ENCODE assay signal across 28 mouse cellular contexts in genomic region chr1:179832710-179833240, GRCm38 (mm10). TPM values are rescaled to one million over a fixed set of nuclear protein-coding genes. Genes with fewer than 3 reads are reported as not detected.
DNase-seq lines count a peak whose midpoint lies in the region; ATAC-seq and TF ChIP-seq lines count a peak whose summit lies in the region.
"Had no signal": no experiment of that assay in that cellular context is flagged by ENCODE, and none has a peak within 500 bp of the region (broad histone marks: within the 10 kb centered on the region; RNA-seq: fewer than 3 reads in every experiment).

No protein-coding gene starts in this region.

- H3K4me3 ChIP-seq in liver, adult 2 months (ENCODE audit: insufficient read depth, low read depth, low read length): no peak overlapping the region
- H3K4me3 ChIP-seq in liver, embryonic 11.5 days (ENCODE audit: low read depth, low read length): no peak overlapping the region
- no peak overlapping the region for H3K4me3 ChIP-seq in forebrain, embryonic 15.5 days
- H3K4me3 ChIP-seq: embryonic facial prominence, embryonic 10.5 days; embryonic facial prominence, embryonic 12.5 days; forebrain, embryonic 13.5 days had no signal

- H3K4me1 ChIP-seq in liver, adult 2 months (ENCODE audit: control insufficient read depth, insufficient read depth, low read length): peaks cover 10% of the 10 kb centered on the region
- peaks cover 6% of the 10 kb centered on the region; the same call in 1 of the 2 replicates for H3K4me1 ChIP-seq in liver, embryonic 11.5 days (replicated peaks; ENCODE audit: control insufficient read depth, insufficient read depth, low read length)
- H3K4me1 ChIP-seq in forebrain, embryonic 15.5 days: no peaks in the 10 kb centered on the region
- H3K4me1 ChIP-seq: embryonic facial prominence, embryonic 10.5 days; embryonic facial prominence, embryonic 12.5 days; forebrain, embryonic 13.5 days had no signal

- no peak overlapping the region for H3K27ac ChIP-seq in liver, adult 2 months (replicated peaks; ENCODE audit: insufficient read depth, low read depth, low read length)
- H3K27ac ChIP-seq in liver, embryonic 11.5 days (ENCODE audit: low read depth, low read length): no peak overlapping the region
- no peak overlapping the region for H3K27ac ChIP-seq in forebrain, embryonic 15.5 days (replicated peaks)
- H3K27ac ChIP-seq: embryonic facial prominence, embryonic 10.5 days; embryonic facial prominence, embryonic 12.5 days; forebrain, embryonic 13.5 days had no signal

- WGBS in liver, adult 2 months: 58% methylated on average over 7 of the region's 7 CpGs
- WGBS in liver, embryonic 11.5 days: 41% methylated on average over 7 of the region's 7 CpGs
- 83% methylated on average over 7 of the region's 7 CpGs for WGBS in forebrain, embryonic 15.5 days

- TF ChIP-seq CTCF in liver, adult 2 months (IDR thresholded peaks at IDR 0.05; ENCODE audit: low read depth, low read length): no peak

- no peak for ATAC-seq in liver, embryonic 11.5 days (replicated peaks; ENCODE audit: low FRiP score)
- peak; percentile 64 for ATAC-seq in common myeloid progenitor, adult 5-6 weeks (replicated peaks; ENCODE audit: low read depth, poor library complexity, severe bottlenecking)
- peak; percentile 45 for ATAC-seq in megakaryocyte, adult 5-6 weeks (ENCODE audit: poor library complexity, severe bottlenecking)
- ATAC-seq in megakaryocyte progenitor cell, adult 5-6 weeks (replicated peaks; ENCODE audit: poor library complexity): peak; percentile 32; the same call in 1 of the 2 replicates
- no peak for ATAC-seq in forebrain, embryonic 15.5 days (replicated peaks)
- ATAC-seq: CD4-positive, CD25-positive, alpha-beta regulatory T cell, adult 4 months; forebrain, embryonic 13.5 days; forebrain, embryonic 16.5 days had no signal

- no peak overlapping the region for H3K4me2 ChIP-seq in liver, embryonic 11.5 days
- H3K4me2 ChIP-seq in forebrain, embryonic 15.5 days (replicated peaks): no peak overlapping the region
- H3K4me2 ChIP-seq: embryonic facial prominence, embryonic 12.5 days; forebrain, embryonic 13.5 days had no signal

- peak; percentile 28 for DNase-seq in liver, adult 2 months (ENCODE audit: extremely low read depth, low read depth, low spot score)
- DNase-seq in liver, embryonic 11.5 days (ENCODE audit: low spot score): no peak
- DNase-seq in spleen, postnatal 14 days (ENCODE audit: low spot score in 2 of 2): no peak
- DNase-seq in right cerebral cortex, postnatal 14 days: no peak
- DNase-seq: adrenal gland, adult 2 months; adrenal gland, postnatal 10 days; adrenal gland, postnatal 25 days; B cell, adult 2 months; cerebellum, adult 11 months; cerebellum, adult 18-20 months; cerebellum, adult 8-10 months; cerebellum, adult 9-11 months; cerebellum, postnatal 14 days; cerebellum, postnatal 36 days had no signal

- H3K79me2 ChIP-seq in liver, adult 2 months (ENCODE audit: control insufficient read depth, insufficient read depth, low read length): no peaks in the 10 kb centered on the region

- no peak for TF ChIP-seq POLR2A in liver, adult 2 months (IDR thresholded peaks at IDR 0.05; ENCODE audit: extremely low read depth, insufficient read depth, low read length)

- no peaks in the 10 kb centered on the region for H3K36me3 ChIP-seq in liver, adult 2 months (ENCODE audit: control insufficient read depth, insufficient read depth, low read length)
- H3K36me3 ChIP-seq in liver, embryonic 11.5 days (ENCODE audit: control insufficient read depth, insufficient read depth, low read length): no peaks in the 10 kb centered on the region
- no peaks in the 10 kb centered on the region for H3K36me3 ChIP-seq in forebrain, embryonic 15.5 days
- H3K36me3 ChIP-seq: embryonic facial prominence, embryonic 10.5 days; embryonic facial prominence, embryonic 12.5 days; G1E had no signal

- no peaks in the 10 kb centered on the region for H3K9me3 ChIP-seq in liver, embryonic 11.5 days (ENCODE audit: control insufficient read depth, low read length)
- H3K9me3 ChIP-seq in forebrain, embryonic 15.5 days: no peaks in the 10 kb centered on the region
- H3K9me3 ChIP-seq: forebrain, embryonic 13.5 days had no signal

- no peaks in the 10 kb centered on the region for H3K27me3 ChIP-seq in liver, adult 2 months (ENCODE audit: control insufficient read depth, insufficient read depth, low read length)
- H3K27me3 ChIP-seq in liver, embryonic 11.5 days (replicated peaks; ENCODE audit: control insufficient read depth, insufficient read depth, low read length): no peaks in the 10 kb centered on the region
- no peaks in the 10 kb centered on the region for H3K27me3 ChIP-seq in forebrain, embryonic 15.5 days
- H3K27me3 ChIP-seq: CH12.LX; embryonic facial prominence, embryonic 12.5 days; forebrain, embryonic 13.5 days had no signal

- H3K9ac ChIP-seq in liver, adult 2 months (ENCODE audit: low read depth, low read length): no peak overlapping the region
- no peak overlapping the region for H3K9ac ChIP-seq in liver, embryonic 11.5 days (ENCODE audit: low read depth, low read length)
- no peak overlapping the region for H3K9ac ChIP-seq in forebrain, embryonic 15.5 days (replicated peaks)
- H3K9ac ChIP-seq: embryonic facial prominence, embryonic 12.5 days; forebrain, embryonic 13.5 days had no signal

RNA-seq across cellular contexts. Expression of gene Ahctf1, which starts 29.3 kb away (rescaled TPM):
- 34.3 and 37.0 TPM in 2 replicates for total RNA-seq in liver, adult 2 months (2014; rRNA removed)
- 5.2 and 5.9 TPM in 2 replicates for polyA plus RNA-seq in liver, adult 2 months (2012; rRNA removed)
- 52.9 and 54.6 TPM in 2 replicates for polyA plus RNA-seq in liver, embryonic 11.5 days (2014; fragmentation: Nextera tagmentation; extraction: Ambion mirVana)
- total RNA-seq in common myeloid progenitor, adult 5-6 weeks (2017): 119 and 126 TPM in 2 replicates
- total RNA-seq in megakaryocyte, adult 5-6 weeks (2015): 25.4 and 26.5 TPM in 2 replicates
- 28.3 and 31.5 TPM in 2 replicates for total RNA-seq in megakaryocyte, adult 5-6 weeks (2017)
- 60.7 and 77.0 TPM in 2 replicates for total RNA-seq in megakaryocyte progenitor cell, adult 5-6 weeks (2015)
- total RNA-seq in megakaryocyte progenitor cell, adult 5-6 weeks (2017): 66.6 and 76.2 TPM in 2 replicates
- polyA plus RNA-seq in forebrain, embryonic 15.5 days (2015; fragmentation: Nextera tagmentation; extraction: Ambion mirVana): 19.8 and 22.2 TPM in 2 replicates

RNA-seq across cellular contexts. Expression of gene Gm10518, which starts 29.6 kb away (rescaled TPM):
- not detected in 2 replicates for total RNA-seq in liver, adult 2 months (2014; rRNA removed)
- polyA plus RNA-seq in liver, adult 2 months (2012; rRNA removed): not detected in 2 replicates
- polyA plus RNA-seq in liver, embryonic 11.5 days (2014; fragmentation: Nextera tagmentation; extraction: Ambion mirVana): 0.38 and 0.51 TPM in 2 replicates
- total RNA-seq in common myeloid progenitor, adult 5-6 weeks (2017): not detected in 2 replicates
- not detected in 2 replicates for total RNA-seq in megakaryocyte, adult 5-6 weeks (2015)
- 0.12 and 0.18 TPM in 2 replicates for total RNA-seq in megakaryocyte, adult 5-6 weeks (2017)
- 0.29 TPM in 1 of 2 replicates, not detected in the other for total RNA-seq in megakaryocyte progenitor cell, adult 5-6 weeks (2015)
- total RNA-seq in megakaryocyte progenitor cell, adult 5-6 weeks (2017): 0.88 TPM in 1 of 2 replicates, not detected in the other
- 0.29 TPM in 1 of 2 replicates, not detected in the other for polyA plus RNA-seq in forebrain, embryonic 15.5 days (2015; fragmentation: Nextera tagmentation; extraction: Ambion mirVana)
- total RNA-seq: adrenal gland, postnatal 10 days; adrenal gland, postnatal 25 days had no signal
- polyA plus RNA-seq: adrenal gland, adult 2 months; brain, embryonic 14.5 days; CD4-positive, CD25-positive, alpha-beta regulatory T cell, adult 4 months; cortical plate, adult 2 months; embryonic facial prominence, embryonic 12.5 days; embryonic facial prominence, embryonic 14.5 days; forebrain, embryonic 13.5 days; forebrain, embryonic 16.5 days; G1E had no signal

Comparison
In these comparisons a context has a peak if more than half of its experiments do, and no peak if none do; other contexts are left out.
1. ATAC-seq: peak in common myeloid progenitor, adult 5-6 weeks (single experiment), megakaryocyte, adult 5-6 weeks (single experiment) and megakaryocyte progenitor cell, adult 5-6 weeks (single experiment); none in liver, embryonic 11.5 days (single experiment) and forebrain, embryonic 15.5 days (single experiment).